ENCODE assay signal across 19 mouse cellular contexts in the genomic region with DNA sequence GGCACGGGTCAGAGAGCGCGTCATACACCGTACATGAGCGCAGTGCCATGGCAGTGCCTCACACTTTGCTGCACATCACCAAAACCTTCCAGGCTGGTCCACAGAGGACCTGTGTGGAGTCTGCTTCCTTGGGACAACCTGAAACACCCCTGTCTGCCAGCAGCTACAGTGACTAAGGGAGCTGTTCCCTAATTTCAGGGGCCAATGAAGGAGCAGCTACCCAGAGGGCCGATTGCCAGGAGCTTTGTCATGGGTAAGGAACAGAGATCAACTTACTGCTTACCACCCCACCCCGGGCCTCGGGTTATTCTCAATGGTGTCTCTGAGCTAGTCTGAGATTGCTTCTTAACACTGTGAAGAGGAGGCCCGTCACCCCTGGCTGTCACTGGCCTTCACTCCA.
"Had no signal": no experiment of that assay in that cellular context is flagged by ENCODE, and none has a peak within 500 bp of the region (broad histone marks: within the 10 kb centered on the region; RNA-seq: fewer than 3 reads in every experiment).

No protein-coding gene starts in this region.

- H3K27ac ChIP-seq: kidney, postnatal 0 days; layer of hippocampus, adult 2 months; liver, embryonic 14.5 days; lung, embryonic 15.5 days; midbrain, embryonic 12.5 days; midbrain, embryonic 15.5 days; neural tube, embryonic 12.5 days; neural tube, embryonic 15.5 days; stomach, postnatal 0 days had no signal

- H3K4me1 ChIP-seq: lung, embryonic 15.5 days; midbrain, embryonic 12.5 days; midbrain, embryonic 15.5 days; neural tube, embryonic 12.5 days; neural tube, embryonic 15.5 days had no signal

- H3K4me2 ChIP-seq: lung, embryonic 15.5 days; midbrain, embryonic 12.5 days; midbrain, embryonic 15.5 days; neural tube, embryonic 12.5 days; neural tube, embryonic 15.5 days had no signal

- H3K9me3 ChIP-seq: lung, embryonic 15.5 days; midbrain, embryonic 12.5 days; midbrain, embryonic 15.5 days; neural tube, embryonic 12.5 days; neural tube, embryonic 15.5 days had no signal

- DNase-seq: kidney, adult 8-10 months; layer of hippocampus, adult 9-11 months; lung, adult 18-20 months; lung, postnatal 10 days; lung, postnatal 36 days; right cerebral cortex, adult 18-20 months; right cerebral cortex, postnatal 14 days; right cerebral cortex, postnatal 4 days; thymus, adult 18-20 months; thymus, postnatal 36 days had no signal

- H3K4me3 ChIP-seq: layer of hippocampus, adult 2 months; lung, embryonic 15.5 days; midbrain, embryonic 12.5 days; midbrain, embryonic 15.5 days; neural tube, embryonic 12.5 days; neural tube, embryonic 15.5 days had no signal

- ATAC-seq: midbrain, embryonic 15.5 days had no signal

- H3K27me3 ChIP-seq: lung, embryonic 15.5 days; midbrain, embryonic 12.5 days; midbrain, embryonic 15.5 days; neural tube, embryonic 12.5 days; neural tube, embryonic 15.5 days had no signal

- H3K9ac ChIP-seq: liver, embryonic 14.5 days; lung, embryonic 15.5 days; midbrain, embryonic 12.5 days; midbrain, embryonic 15.5 days; neural tube, embryonic 12.5 days; neural tube, embryonic 15.5 days had no signal
